Mouse (Mus musculus): ENCODE data around the gene Btbd11.

DNA sequence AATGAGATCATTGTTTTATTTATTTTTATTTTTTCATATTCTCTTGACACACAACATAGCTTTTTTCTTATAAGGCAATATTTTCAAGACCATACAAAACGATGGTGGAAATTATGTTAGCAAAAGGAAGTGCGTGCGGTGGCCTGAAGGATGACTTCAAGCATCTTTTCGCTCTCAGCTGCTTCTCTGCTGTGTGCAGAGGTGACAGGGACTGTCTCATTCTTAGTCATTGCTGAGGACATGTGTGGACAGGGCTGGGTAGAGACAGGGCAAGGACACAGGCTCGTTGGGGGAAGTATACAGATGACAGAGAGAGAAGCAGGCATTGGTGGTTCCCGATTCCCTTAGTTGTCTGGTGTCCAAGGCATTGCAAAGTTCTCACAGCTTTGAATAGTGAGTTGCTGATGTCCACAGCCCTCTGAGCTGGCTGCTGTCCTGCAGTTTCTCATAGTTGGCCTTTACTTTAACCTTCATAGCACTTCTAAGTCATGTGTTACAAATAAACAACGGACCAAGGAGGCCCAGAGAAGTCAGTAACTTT, 135.7 kb downstream of the Btbd11 start:
- TF ChIP-seq CTCF (IDR thresholded peaks at IDR 0.05; ENCODE audit: extremely low read depth, insufficient read length, insufficient replicate concordance, low read depth, low read length) (no peak), POLR2A (IDR thresholded peaks at IDR 0.05; ENCODE audit: low read depth, low read length) (no peak)

All from small intestine, adult 2 months (tissue).